Mouse (Mus musculus): ENCODE measurements around the gene Nwd1.

The Nwd1 gene

DNA sequence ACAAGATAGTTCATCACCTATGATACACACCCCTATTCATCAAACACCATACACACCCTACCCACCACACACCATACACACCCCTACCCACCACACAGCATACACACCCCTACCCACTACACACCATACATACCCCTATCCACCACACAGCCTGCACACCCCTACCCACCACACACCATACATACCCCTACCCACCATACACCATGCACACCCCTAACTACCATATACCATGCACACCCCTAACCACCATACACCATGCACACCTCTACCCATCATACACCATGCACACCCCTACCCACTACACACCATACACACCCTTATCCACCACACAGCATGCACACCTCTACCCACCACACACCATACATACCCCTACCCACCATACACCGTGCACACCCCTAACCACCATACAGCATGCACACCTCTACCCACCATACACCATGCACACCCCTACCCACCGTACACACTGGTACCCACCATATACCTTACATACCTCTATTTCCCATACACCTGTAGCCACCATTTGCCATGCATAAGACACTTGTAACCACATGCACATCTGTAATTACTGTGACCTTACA, 51.9 kb downstream of the Nwd1 start:
- DNase-seq (ENCODE audit: low spot score in 2 of 2) = no peak

DNA sequence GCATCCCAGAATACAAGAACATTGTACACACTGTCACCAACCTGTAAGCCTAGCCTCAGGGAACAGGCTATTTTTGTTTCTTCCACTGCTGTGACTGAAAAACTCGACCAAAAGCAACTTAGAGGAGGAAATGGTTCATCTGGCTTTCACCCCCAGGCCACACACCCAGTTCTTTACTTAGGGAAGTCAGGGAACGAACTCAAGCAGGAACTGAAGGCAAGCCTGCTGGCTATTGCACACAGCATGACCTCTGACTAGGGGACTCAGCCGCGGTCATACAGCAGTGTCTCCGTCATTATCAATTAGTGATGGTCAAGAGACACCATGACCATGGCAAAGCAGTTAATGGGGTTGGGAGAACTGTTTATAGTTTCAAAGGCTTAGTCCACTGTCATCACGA, 66.1 kb downstream of the Nwd1 start:
- no peak for DNase-seq (ENCODE audit: low spot score in 2 of 2)

DNA sequence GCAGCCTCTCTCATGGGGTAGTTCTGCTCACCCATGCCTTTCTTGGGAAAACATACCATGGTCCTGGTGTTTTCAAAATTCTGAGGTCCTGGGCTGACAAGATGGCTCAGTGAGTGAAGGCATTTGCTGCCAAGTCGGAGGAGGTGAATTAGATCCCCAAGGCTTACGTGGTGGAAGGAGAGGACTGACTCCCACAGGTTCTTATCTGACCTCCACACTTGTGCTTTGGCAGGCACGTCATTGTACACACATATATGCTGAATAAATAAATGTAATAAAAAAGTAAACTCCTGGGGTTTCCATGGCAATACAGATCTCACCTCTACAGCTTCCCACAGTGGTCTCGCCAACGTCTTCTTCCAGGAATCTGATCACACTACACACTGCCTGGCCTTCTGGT, 70.1 kb downstream of the Nwd1 start:
- no peak for DNase-seq (ENCODE audit: low spot score in 2 of 2)

DNA sequence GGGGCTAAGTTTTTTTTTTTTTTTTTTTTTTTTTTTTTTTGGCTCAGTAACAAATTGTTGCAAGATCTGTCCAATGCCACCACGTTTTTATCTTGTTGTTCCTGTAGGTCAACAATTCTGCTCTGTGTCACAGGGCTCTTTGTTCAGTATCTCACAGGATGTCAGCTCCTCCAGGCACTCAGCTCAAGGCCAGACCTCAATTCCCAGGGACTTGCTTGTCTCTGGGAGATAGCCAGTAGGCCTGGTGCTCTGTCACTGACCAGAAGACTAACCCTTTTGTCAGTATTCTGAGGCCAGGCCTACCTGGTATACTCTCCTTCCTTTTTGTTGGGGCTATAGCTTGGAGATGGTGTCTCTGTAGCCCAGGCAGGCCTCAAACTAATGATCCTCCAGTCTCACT, 74.0 kb downstream of the Nwd1 start:
- no peak for DNase-seq (ENCODE audit: low spot score in 2 of 2)

DNA sequence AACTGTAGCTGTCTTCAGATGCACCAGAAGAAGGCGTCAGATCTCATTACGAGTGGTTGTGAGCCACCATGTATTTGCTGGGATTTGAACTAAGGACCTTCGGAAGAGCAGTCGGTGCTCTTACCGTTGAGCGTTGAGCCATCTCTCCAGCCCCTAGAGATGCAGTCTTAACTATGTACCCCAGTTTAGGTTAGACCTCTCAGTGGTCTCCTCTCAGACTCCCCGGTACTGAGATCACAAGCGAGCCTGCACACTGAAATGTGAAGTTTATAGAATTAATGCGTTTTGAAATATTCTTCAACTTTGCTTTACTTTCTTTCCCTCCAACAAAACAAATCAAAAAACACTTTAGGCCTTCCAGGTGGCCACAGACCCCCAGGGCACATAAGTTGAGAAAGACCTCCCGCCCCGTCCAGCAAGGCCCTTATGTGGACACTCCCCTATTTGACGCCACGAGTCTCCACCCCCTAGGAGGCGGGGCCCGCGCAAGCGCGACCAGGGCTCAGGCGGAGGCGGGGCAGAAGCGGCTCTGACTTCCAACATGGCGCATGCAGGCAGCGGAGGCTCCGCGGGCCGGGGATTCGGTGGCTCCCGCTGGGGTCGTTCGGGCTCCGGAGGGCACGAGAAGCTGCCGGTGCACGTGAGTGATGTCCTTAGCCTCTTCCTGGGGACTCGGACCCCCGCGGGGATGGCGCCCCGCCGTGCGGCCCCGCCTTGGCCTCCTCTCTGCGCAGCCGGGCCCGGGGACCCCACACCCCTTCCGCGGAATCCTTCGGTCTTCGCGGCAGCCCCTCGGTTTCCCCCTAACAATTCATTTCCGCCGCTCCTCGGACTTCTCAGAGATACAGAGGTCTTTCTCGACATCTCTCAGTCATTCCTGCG, 76.5 kb downstream of the Nwd1 start, which contains the start of gene Sin3b:
TSS of gene Sin3b (plus strand) at position 517 of the 882 bp plus-strand sequence.
- peak; percentile 93 for DNase-seq (ENCODE audit: low spot score in 2 of 2)

DNA sequence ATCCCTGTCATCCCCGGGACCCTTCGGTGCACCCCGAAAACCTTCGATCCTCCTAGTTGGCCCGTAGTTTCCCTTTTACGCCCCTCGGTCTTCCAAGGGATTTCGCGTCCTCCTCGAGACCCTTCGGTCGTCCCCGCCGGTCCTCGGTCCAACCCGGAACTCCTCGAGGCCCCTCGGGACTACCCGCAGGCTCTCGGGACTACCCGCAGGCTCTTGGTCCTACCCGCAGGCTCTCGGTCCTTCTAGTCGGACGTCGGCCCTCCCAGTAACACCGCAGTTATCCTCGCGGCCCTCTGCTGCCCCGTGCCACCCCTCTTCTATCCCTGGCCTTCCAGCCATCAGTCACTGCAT, 77.1 kb downstream of the Nwd1 start:
- no peak for DNase-seq (ENCODE audit: low spot score in 2 of 2)

DNA sequence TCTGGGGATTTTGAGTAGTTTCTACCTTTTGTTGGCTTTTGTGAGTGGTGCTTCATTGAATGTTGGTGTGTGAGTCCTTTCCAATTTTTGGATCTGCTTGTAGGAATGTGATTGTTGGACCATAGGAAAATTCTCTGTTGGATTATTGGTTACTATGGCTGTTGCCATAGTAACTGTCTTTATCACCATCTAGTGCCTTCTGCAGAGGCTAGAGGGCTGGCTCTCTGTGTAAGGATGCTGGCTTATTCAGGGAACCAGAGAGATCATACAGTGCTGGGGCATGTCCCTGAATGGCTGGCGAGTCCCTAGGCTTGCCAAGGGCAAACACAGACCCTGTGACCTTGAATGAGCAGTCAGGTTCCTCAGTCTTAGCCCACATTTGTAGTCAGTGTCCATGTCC, 82.1 kb downstream of the Nwd1 start:
- DNase-seq (ENCODE audit: low spot score in 2 of 2) = no peak

DNA sequence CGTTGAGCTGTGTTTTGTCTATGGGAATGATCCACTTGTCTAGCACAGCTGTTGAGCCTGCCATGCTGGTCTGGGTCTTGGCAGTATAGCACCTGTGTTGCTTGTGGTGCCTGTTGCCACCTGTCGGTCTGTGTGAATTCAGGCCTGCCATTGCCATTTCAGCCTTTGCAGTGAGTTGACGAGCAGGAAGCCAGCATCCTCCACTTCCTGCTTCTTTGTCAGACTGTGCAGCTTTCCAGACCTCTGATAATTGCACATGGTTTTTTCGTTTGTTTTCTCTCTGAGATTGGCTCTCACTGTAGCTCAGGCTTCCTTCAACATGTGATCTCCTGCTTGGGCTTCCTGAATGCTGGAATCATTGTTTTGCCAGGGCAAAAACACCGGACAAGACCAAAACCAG, 88.5 kb downstream of the Nwd1 start:
- DNase-seq (ENCODE audit: low spot score in 2 of 2) = no peak

DNA sequence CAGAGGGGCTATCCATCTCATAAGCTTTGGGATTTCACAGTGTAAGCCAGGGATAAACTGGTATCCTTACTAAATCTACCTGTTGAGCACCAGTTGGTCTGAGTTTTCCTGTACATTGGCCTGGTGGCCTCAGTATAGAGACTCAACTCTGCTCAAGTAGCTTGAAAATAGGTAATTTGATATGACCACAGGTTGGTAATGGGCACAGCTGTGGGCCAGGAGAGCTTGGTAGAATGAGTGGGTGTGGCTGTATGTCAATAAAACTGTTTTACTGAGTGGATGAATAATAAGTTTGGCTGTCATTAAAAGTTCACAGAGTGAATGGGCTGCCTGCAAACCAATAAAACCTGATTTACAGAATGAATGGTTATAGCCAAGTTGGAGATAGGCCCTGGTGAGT, 90.4 kb downstream of the Nwd1 start:
- no peak for DNase-seq (ENCODE audit: low spot score in 2 of 2)

DNA sequence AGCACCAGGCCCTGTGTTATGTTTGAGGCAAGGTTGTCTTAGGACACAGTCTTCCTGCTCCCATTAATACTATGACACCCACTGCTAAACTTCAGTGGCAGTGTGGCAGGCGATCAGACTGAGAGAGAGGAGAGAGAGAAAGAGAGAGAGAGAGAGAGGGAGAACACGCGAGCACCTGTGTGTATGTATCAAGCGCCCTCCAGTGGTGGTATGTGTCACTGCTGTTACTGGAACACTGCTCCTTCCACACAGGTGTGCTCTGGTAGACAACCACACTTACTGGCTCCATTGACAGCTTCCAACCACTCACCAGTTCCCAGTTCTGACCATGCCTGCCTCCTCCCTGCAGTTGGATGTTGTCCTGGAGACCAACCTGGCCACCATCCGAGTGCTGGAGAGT, 99.5 kb downstream of the Nwd1 start:
- DNase-seq (ENCODE audit: low spot score in 2 of 2) = peak; percentile 72 to 81

DNA sequence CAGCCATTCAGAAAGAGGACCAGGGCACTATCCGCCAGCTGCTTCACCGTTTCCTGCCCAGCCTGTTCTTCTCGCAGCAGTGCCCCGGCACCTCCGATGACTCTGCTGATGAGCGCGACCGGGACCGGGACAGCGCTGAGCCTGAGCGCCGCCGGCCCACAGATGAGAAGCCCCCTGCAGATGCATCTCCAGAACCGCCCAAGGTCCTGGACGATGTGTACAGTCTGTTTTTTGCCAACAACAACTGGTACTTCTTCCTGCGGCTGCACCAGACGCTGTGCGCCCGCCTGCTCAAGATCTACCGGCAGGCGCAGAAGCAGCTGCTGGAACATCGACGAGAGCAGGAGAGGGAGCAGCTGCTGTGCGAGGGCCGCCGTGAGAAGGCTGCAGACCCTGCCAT, 103.3 kb downstream of the Nwd1 start:
- no peak for DNase-seq (ENCODE audit: low spot score in 2 of 2)

DNA sequence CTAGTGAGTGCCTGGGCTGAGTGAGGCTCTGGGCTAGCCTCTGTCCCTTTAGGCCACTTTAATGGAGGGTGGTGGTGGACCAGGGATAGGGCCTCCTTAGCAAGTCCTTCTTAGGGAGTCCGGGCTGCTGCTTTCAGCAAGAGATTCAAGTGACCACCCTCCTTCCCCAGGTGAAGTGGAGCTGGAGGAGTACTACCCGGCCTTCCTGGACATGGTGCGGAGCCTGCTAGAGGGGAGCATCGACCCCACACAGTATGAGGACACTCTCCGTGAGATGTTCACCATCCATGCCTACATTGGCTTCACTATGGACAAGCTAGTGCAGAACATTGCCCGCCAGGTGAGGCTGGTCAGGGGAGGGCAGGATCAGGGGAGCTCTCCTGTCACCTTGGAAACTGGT, 103.8 kb downstream of the Nwd1 start:
- DNase-seq (ENCODE audit: low spot score in 2 of 2) = no peak

DNA sequence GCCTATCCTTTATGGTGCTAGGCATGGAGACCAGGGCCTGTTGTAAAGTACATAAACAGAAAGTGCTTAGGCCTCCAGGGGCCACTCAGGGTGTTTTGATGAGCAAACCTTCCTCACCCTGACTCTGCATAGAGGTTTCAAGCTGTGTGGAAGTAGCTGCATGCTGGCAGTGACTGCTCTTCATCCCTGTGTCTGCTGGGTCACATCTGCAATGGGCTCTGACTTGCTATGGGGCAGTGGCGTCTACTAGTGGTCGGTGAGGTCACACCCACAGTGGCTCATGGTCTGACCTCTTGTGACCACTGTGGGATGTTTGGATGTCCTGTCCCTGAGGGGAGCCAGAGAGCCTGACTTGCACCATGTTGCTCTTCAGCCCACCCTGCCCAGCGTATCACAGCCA, 104.6 kb downstream of the Nwd1 start:
- no peak for DNase-seq (ENCODE audit: low spot score in 2 of 2)

DNA sequence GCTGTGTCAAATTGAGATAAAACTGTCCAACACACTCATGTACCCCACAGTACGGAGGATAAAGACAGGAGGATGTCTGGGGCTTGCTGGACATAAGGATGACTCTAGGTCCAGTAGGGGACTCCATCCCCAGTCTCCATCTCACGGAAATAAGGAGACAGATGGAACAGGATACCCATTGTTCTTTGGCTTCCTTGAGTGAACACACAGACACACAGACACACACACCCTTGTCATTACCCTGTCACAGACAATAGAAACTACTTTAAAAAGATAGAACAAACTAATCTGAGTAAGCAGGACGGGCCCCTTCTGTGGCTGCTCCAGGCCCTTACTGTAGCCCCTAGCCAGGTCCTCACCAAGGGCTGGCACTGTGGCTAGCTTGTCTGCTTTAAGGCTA, 105.8 kb downstream of the Nwd1 start:
- DNase-seq (ENCODE audit: low spot score in 2 of 2) = no peak

DNA sequence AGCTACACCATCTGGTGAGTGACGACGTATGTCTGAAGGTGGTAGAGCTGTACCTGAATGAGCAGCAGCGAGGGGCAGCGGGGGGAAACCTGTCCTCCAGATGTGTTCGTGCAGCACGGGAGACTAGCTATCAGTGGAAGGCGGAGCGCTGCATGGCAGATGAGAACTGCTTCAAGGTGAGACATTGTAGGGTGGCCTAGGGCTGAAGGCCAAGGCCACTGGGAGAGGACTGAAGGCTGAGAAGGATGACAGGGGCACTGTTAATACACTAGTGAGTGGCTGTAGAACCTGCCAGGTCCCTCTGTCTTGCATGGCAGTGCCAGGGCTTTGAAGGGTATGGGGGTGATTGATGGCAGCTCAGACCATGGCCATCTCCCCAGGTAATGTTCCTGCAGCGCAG, 106.7 kb downstream of the Nwd1 start:
- no peak for DNase-seq (ENCODE audit: low spot score in 2 of 2)

DNA sequence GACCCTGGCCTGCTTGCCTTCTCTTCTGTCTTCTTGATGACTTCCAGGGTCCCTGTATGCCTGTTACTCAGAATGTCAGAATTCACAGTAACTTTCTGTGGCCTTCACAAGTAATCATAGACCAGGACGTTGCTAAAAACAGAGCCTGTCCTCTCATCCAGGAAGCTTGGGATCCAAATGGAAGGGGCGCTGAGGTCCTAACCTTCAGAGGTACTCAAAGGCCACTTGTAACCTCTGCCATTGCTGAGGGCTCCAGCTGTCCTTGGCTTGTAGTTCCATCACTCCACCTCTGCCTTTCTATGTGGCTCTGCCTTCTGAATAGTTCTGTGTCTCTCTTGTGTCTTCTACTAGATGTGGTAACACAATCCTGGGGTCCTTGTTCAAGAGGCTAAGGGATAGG, 107.3 kb downstream of the Nwd1 start:
- DNase-seq (ENCODE audit: low spot score in 2 of 2) = no peak

DNA sequence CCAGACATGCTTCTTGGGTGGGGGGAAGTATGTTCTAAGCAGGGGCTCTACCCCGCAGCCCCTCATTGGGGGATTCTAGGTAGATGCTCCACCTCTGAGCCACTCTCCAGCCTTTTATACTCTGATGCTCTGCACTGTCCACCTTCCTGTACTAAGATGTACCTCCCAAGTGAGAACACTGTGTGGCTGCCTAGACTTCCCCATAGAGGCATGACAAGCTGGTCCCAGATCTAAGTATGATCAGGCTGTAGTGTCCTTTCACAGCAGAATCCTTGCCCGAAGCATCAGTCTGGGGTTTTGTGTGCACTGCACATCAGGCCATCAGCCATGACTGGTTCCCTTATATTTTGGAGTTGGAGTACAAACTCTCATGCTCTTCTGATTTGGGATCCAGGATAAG, 109.5 kb downstream of the Nwd1 start:
- DNase-seq (ENCODE audit: low spot score in 2 of 2) = no peak

DNA sequence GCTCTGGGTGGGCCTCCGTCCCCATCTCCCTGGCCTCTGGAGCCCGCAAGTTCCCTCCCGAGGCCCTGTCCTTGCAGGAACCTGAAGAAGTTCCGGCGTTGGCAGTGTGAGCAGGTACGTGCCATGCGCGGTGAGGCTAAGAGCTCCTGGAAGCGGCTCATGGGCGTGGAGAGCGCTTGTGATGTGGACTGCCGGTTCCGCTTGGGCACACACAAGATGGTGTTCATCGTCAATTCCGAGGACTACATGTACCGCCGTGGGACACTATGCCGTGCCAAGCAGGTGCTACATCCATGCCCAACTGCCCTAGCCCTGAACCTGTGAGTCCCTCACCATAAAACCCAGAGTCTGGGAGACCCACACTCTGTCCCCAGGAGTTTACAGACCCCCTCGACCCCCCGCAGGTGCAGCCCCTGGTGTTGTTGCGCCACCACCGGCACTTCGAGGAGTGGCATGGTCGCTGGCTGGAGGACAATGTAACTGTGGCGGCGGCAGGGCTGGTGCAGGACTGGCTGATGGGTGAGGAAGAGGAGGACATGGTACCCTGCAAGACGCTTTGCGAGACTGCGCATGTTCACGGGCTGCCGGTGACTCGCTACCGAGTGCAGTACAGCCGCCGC, 110.4 kb downstream of the Nwd1 start:
- DNase-seq (ENCODE audit: low spot score in 2 of 2) = peak; percentile 1

DNA sequence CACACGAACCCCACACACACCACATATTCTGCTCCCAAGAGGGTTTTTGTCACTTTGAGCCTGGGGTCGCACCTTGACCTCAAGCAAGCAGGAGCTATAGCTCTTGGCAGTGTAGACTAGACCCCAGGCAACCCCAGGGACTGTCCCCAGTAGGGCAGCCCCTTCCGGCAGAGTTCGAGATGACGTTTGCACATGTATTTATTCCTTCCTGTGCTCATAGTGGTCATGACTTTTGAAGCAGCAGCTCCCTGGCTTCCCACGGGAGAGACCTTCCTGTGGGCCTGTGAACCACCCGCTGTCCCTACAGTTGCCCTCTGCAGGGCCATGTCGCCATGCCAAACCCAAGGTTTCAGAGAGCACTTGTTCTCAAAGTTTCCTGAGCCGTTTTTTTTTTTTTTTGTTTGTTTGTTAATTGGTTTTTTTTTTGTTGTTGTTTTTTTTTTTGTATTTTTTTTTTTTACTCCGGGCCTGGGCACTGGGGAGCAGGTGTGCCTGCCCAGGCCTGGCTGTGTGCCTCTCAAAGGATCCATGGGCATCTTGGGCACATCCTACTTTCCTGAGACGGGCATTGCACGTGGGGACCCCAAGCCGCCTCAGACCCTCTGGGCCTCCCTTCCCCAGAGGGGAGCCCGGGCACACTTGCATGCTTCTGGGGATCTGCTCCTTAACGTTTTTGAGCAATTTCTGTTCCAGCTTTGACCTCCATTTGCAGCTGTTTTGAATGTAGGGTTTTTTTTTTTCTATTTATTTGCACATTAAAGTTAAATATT, 111.1 kb downstream of the Nwd1 start:
- peak; percentile 1 to 2 for DNase-seq (ENCODE audit: low spot score in 2 of 2)

DNA sequence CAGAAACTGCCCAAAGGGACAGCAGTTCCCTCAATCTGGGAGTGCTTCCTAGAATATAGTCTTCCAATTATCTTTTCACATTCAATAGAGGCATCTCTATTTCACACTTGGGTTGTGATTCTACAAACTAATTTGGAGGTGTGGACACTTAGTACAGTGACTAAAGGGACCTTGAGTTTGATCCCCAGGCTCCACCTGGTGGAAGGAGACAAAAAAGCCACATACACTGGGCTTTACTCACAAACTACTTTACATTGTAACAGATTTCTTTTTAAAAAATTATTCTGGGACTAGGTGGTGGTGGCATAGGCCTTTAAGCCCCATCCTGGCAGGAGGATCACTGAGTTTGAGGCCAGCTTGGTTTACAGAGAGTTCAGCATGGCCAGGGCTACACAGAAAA, 111.8 kb downstream of the Nwd1 start:
- DNase-seq (ENCODE audit: low spot score in 2 of 2) = peak; percentile 1 to 2

DNA sequence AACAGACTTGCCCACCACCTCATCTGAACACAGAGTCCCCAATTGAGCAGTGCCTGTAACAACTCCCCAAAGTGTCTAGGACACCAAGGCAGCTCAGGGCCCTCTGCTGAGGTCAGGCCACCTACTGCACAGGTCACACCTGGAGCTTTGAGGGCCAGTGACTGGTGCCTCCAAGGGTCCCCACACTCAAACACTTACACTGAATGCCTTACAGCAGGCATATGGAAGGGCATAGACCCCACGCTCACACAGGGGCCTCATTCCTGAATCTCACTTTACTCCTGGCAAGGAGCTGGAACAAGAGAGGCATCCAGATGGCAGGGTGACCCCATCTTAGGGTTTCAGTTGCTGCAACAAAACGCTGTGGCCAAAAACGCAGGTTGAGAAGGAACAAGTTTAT, 113.7 kb downstream of the Nwd1 start:
- peak; percentile 0 to 1 for DNase-seq (ENCODE audit: low spot score in 2 of 2)

DNA sequence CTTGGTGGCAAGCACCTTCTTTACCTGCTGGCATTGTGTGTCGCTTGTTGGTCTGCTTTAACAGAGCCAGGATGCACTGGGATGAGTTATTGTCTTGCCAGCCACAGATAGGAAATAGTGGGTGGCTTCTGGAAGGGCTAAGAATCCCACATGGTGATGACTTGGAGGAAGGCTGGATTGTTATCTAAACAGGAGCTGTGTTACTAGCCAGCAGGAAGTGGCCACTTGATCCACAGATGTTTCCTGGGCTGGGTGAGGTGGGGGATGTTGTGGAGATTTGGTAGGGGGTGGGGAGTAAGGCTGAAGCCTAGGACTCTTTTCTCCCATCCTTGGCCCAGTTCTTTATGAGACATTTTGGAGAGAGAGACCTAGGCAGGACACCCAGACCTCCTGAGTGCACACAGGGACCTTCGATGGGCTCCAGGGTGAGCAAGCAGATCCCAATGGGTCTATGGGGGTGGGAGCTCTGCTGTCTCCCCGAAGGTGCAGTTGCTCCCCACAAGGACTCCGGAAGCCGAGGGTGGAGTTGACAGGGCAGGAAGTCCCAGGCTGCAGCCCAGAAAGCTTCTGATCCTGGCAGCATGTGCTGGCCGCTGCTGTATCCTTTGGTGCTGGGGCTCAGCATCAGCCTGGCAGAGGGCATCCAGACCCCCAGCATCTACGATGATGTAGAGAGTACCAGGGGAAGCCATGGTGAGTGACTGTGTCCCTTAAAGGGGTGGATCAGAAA, 115.0 kb downstream of the Nwd1 start, which contains the start of gene F2rl3:
TSS of gene F2rl3 (plus strand) at position 559 of the 730 bp plus-strand sequence.
- peak; percentile 1 to 4 for DNase-seq (ENCODE audit: low spot score in 2 of 2)
